Mouse (Mus musculus) MEL (cell line): ENCODE measurements around the gene Ly6g6c. TPM values are rescaled to one million over a fixed set of nuclear protein-coding genes. Genes with fewer than 3 reads are reported as not detected.

Experiments
- DNase-seq: peaks from one replicate; pipeline ENCODE4 v3.0.0; 2011; ENCODE audit warnings: low read depth, low spot score
- H3K27ac ChIP-seq: 2 replicates; pipeline ENCODE4 v1.5.1; 2012; ENCODE audit warnings: low read depth, mild to moderate bottlenecking, control low read depth, low read length, moderate library complexity; ENCODE audit not compliant: control insufficient read depth
- H3K27me3 ChIP-seq, 2 experiments: fragments of 150-350 bp in 1 of 2; sonication (generic) in 1 of 2; 2 replicates each; pipeline ENCODE4 v1.6.1; 2012; ENCODE audit warnings: low read length in 2 of 2, mild to moderate bottlenecking in 2 of 2, improper control_type of control experiment in 1 of 2, moderate library complexity in 1 of 2; ENCODE audit not compliant: insufficient read depth in 2 of 2, control insufficient read depth in 1 of 2
- H3K36me3 ChIP-seq, 2 experiments: 2 replicates each; pipeline ENCODE4 v1.6.1; 2012 to 2014; ENCODE audit warnings: low read length in 2 of 2, improper control_type of control experiment in 1 of 2, inconsistent platforms in 1 of 2, mild to moderate bottlenecking in 1 of 2; ENCODE audit not compliant: insufficient read depth in 2 of 2, control insufficient read depth in 1 of 2
- H3K4me1 ChIP-seq, 2 experiments: fragments of 150-350 bp in 1 of 2; sonication (generic) in 1 of 2; 2 replicates each; pipeline ENCODE4 v1.6.1; 2012; ENCODE audit warnings: low read length in 2 of 2, improper control_type of control experiment in 1 of 2, mild to moderate bottlenecking in 1 of 2; ENCODE audit not compliant: insufficient read depth in 2 of 2, control insufficient read depth in 1 of 2
- H3K4me3 ChIP-seq, 2 experiments: fragments of 150-350 bp in 1 of 2; sonication (generic) in 1 of 2; 2 replicates each; pipeline ENCODE4 v1.5.1; 2012; ENCODE audit warnings: low read depth in 2 of 2, low read length in 2 of 2, mild to moderate bottlenecking in 2 of 2, moderate library complexity in 2 of 2, control low read depth in 1 of 2, improper control_type of control experiment in 1 of 2; ENCODE audit not compliant: control insufficient read depth in 1 of 2, insufficient read depth in 1 of 2
- H3K79me2 ChIP-seq: 2 replicates; pipeline ENCODE4 v1.6.1; 2012; ENCODE audit warnings: mild to moderate bottlenecking, low read length, moderate library complexity; ENCODE audit not compliant: control insufficient read depth, poor library complexity, insufficient read depth
- H3K9ac ChIP-seq: 2 replicates; pipeline ENCODE4 v1.6.1; 2012; ENCODE audit warnings: low read depth, mild to moderate bottlenecking, control low read depth, low read length, moderate library complexity; ENCODE audit not compliant: control insufficient read depth, poor library complexity, severe bottlenecking
- H3K9me3 ChIP-seq: fragments of 150-350 bp; sonication (generic); replicated peaks from 2 replicates; pipeline ENCODE4 v1.6.1; 2012; ENCODE audit warnings: mild to moderate bottlenecking, low read length, improper control_type of control experiment, moderate library complexity; ENCODE audit not compliant: insufficient read depth
- BHLHE40 ChIP-seq: IDR thresholded peaks from 2 replicates; pipeline ENCODE4 v1.6.1; 2012; ENCODE audit warnings: low read depth, mild to moderate bottlenecking, inconsistent platforms, low read length, improper control_type of control experiment, borderline replicate concordance
- CHD1 ChIP-seq: IDR thresholded peaks from 2 replicates; pipeline ENCODE4 v1.6.1; 2012; ENCODE audit warnings: low read depth, mild to moderate bottlenecking, inconsistent platforms, low read length, improper control_type of control experiment
- CHD2 ChIP-seq: IDR thresholded peaks from 2 replicates; pipeline ENCODE4 v1.6.1; 2011; ENCODE audit warnings: low read length, improper control_type of control experiment
- CTCF ChIP-seq, 3 experiments: IDR thresholded peaks in 2 of 3; conservative IDR thresholded peaks in 1 of 3; 2 replicates each; pipeline ENCODE4 v1.5.1; 2011 to 2012; ENCODE audit warnings: low read length in 3 of 3, low read depth in 2 of 3, mild to moderate bottlenecking in 2 of 3, improper control_type of control experiment in 1 of 3, inconsistent platforms in 1 of 3, mixed read lengths in 1 of 3, moderate library complexity in 1 of 3; ENCODE audit not compliant: control insufficient read depth in 1 of 3, insufficient read depth in 1 of 3, poor library complexity in 1 of 3, severe bottlenecking in 1 of 3
- E2F4 ChIP-seq: IDR thresholded peaks from 2 replicates; pipeline ENCODE4 v1.6.1; 2011; ENCODE audit warnings: low read depth, low read length, improper control_type of control experiment, borderline replicate concordance
- ELF1 ChIP-seq: IDR thresholded peaks from 2 replicates; pipeline ENCODE4 v1.6.1; 2014; ENCODE audit warnings: low read depth, mild to moderate bottlenecking, inconsistent platforms, low read length, improper control_type of control experiment, moderate library complexity
- EP300 ChIP-seq, 2 experiments: IDR thresholded peaks; 2 replicates each; pipeline ENCODE4 v1.6.1; 2011; ENCODE audit warnings: improper control_type of control experiment in 2 of 2, low read length in 2 of 2, low read depth in 1 of 2, mild to moderate bottlenecking in 1 of 2
- GABPA ChIP-seq: IDR thresholded peaks from 2 replicates; pipeline ENCODE4 v1.6.1; 2012; ENCODE audit warnings: low read depth, mild to moderate bottlenecking, inconsistent platforms, low read length, improper control_type of control experiment, moderate library complexity
- GATA1 ChIP-seq: IDR thresholded peaks from 2 replicates; pipeline ENCODE4 v1.6.1; 2011; ENCODE audit warnings: low read depth, low read length, improper control_type of control experiment
- HCFC1 ChIP-seq: IDR thresholded peaks from 2 replicates; pipeline ENCODE4 v1.6.1; 2012; ENCODE audit warnings: low read depth, mild to moderate bottlenecking, inconsistent platforms, low read length, improper control_type of control experiment, moderate library complexity
- JUND ChIP-seq: IDR thresholded peaks from 2 replicates; pipeline ENCODE4 v1.6.1; 2011; ENCODE audit warnings: low read depth, mild to moderate bottlenecking, improper control_type of control experiment, low read length
- KAT2A ChIP-seq: conservative IDR thresholded peaks from 2 replicates; pipeline ENCODE4 v1.6.1; 2012; ENCODE audit warnings: low read depth, low read length, improper control_type of control experiment, inconsistent platforms
- MAFK ChIP-seq: IDR thresholded peaks from 2 replicates; pipeline ENCODE4 v1.6.1; 2011; ENCODE audit warnings: low read depth, mild to moderate bottlenecking, low read length, improper control_type of control experiment, borderline replicate concordance
- MAZ ChIP-seq: IDR thresholded peaks from 2 replicates; pipeline ENCODE4 v1.6.1; 2012; ENCODE audit warnings: low read depth, mild to moderate bottlenecking, inconsistent platforms, low read length, improper control_type of control experiment
- MEF2A ChIP-seq: IDR thresholded peaks from 2 replicates; pipeline ENCODE4 v1.6.1; 2014; ENCODE audit warnings: low read depth, mild to moderate bottlenecking, inconsistent platforms, low read length, improper control_type of control experiment; ENCODE audit not compliant: poor library complexity, insufficient replicate concordance, severe bottlenecking; ENCODE audit errors: extremely low read depth
- MXI1 ChIP-seq: IDR thresholded peaks from 2 replicates; pipeline ENCODE4 v1.6.1; 2011; ENCODE audit warnings: mild to moderate bottlenecking, low read depth, low read length, improper control_type of control experiment
- MYB ChIP-seq: IDR thresholded peaks from 2 replicates; pipeline ENCODE4 v1.6.1; 2011; ENCODE audit warnings: mild to moderate bottlenecking, low read depth, low read length, improper control_type of control experiment
- MYC ChIP-seq: IDR thresholded peaks from 2 replicates; pipeline ENCODE4 v1.6.1; 2011; ENCODE audit warnings: low read depth, mild to moderate bottlenecking, low read length, improper control_type of control experiment, moderate library complexity
- NRF1 ChIP-seq: IDR thresholded peaks from 2 replicates; pipeline ENCODE4 v1.6.1; 2014; ENCODE audit warnings: low read depth, mild to moderate bottlenecking, inconsistent platforms, low read length, improper control_type of control experiment, moderate library complexity; ENCODE audit not compliant: poor library complexity, insufficient read depth, severe bottlenecking
- POLR2A ChIP-seq, 2 experiments: IDR thresholded peaks; 2 replicates each; pipeline ENCODE4 v1.6.1; 2011 to 2012; ENCODE audit warnings: low read length in 2 of 2, mild to moderate bottlenecking in 2 of 2, control low read depth in 1 of 2, improper control_type of control experiment in 1 of 2, low read depth in 1 of 2, moderate library complexity in 1 of 2; ENCODE audit not compliant: control insufficient read depth in 1 of 2, insufficient read depth in 1 of 2, poor library complexity in 1 of 2
- POLR2AphosphoS2 ChIP-seq: IDR thresholded peaks from 2 replicates; pipeline ENCODE4 v1.6.1; 2011; ENCODE audit warnings: low read length, improper control_type of control experiment
- POLR2AphosphoS5 ChIP-seq: IDR thresholded peaks from 2 replicates; pipeline ENCODE4 v1.6.1; 2012; ENCODE audit warnings: low read depth, borderline replicate concordance, mild to moderate bottlenecking, inconsistent platforms, low read length, moderate library complexity, mixed read lengths
- RAD21 ChIP-seq: IDR thresholded peaks from 2 replicates; pipeline ENCODE4 v1.6.1; 2011; ENCODE audit warnings: mild to moderate bottlenecking, low read depth, low read length, improper control_type of control experiment
- SIN3A ChIP-seq: IDR thresholded peaks from 2 replicates; pipeline ENCODE4 v1.6.1; 2012; ENCODE audit warnings: low read length, improper control_type of control experiment, inconsistent platforms
- SMC3 ChIP-seq: IDR thresholded peaks from 2 replicates; pipeline ENCODE4 v1.6.1; 2011; ENCODE audit warnings: low read depth, low read length, improper control_type of control experiment
- TAL1 ChIP-seq: IDR thresholded peaks from 2 replicates; pipeline ENCODE4 v1.6.1; 2012; ENCODE audit warnings: mild to moderate bottlenecking, inconsistent platforms, low read length, moderate library complexity, mixed read lengths
- TBP ChIP-seq: IDR thresholded peaks from 2 replicates; pipeline ENCODE4 v1.8.0; 2011; ENCODE audit warnings: low read depth, low read length, improper control_type of control experiment
- TCF12 ChIP-seq: IDR thresholded peaks from 2 replicates; pipeline ENCODE4 v1.6.1; 2014; ENCODE audit warnings: low read depth, mild to moderate bottlenecking, inconsistent platforms, low read length, improper control_type of control experiment, moderate library complexity
- UBTF ChIP-seq: IDR thresholded peaks from 2 replicates; pipeline ENCODE4 v1.6.1; 2012; ENCODE audit warnings: low read depth, mild to moderate bottlenecking, inconsistent platforms, low read length, improper control_type of control experiment, moderate library complexity, borderline replicate concordance; ENCODE audit not compliant: insufficient read depth
- USF1 ChIP-seq: IDR thresholded peaks from 2 replicates; pipeline ENCODE4 v1.6.1; 2014; ENCODE audit warnings: low read depth, mild to moderate bottlenecking, inconsistent platforms, low read length, improper control_type of control experiment, moderate library complexity
- USF2 ChIP-seq, 2 experiments: IDR thresholded peaks; 2 replicates each; pipeline ENCODE4 v1.6.1; 2011 to 2012; ENCODE audit warnings: improper control_type of control experiment in 2 of 2, low read length in 2 of 2, borderline replicate concordance in 1 of 2, inconsistent platforms in 1 of 2, low read depth in 1 of 2, mild to moderate bottlenecking in 1 of 2; ENCODE audit not compliant: insufficient read depth in 1 of 2
- ZKSCAN1 ChIP-seq: IDR thresholded peaks from 2 replicates; pipeline ENCODE4 v1.6.1; 2012; ENCODE audit warnings: low read depth, mild to moderate bottlenecking, inconsistent platforms, low read length, improper control_type of control experiment, moderate library complexity
- ZMIZ1 ChIP-seq: IDR thresholded peaks from 2 replicates; pipeline ENCODE4 v1.6.1; 2012; ENCODE audit warnings: low read depth, mild to moderate bottlenecking, inconsistent platforms, low read length, improper control_type of control experiment, moderate library complexity
- ZNF384 ChIP-seq: IDR thresholded peaks from 2 replicates; pipeline ENCODE4 v1.6.1; 2012; ENCODE audit warnings: low read depth, mild to moderate bottlenecking, inconsistent platforms, low read length, improper control_type of control experiment
- polyA plus RNA-seq, 2 experiments: library from polyadenylated mRNA; stranded (reverse) in 1 of 2; unstranded in 1 of 2; fragments of >175 nt in 1 of 2; fragments of >200 nt in 1 of 2; gene quantifications; 2 replicates each; pipeline versions ENCODE4 v1.2.1 to v1.2.4; 2012; ENCODE audit warnings: low replicate concordance in 2 of 2, low read depth in 1 of 2; ENCODE audit not compliant: insufficient read length in 2 of 2, insufficient read depth in 1 of 2, missing spikeins in 1 of 2
- total RNA-seq: library from RNA; depleted of rRNA; stranded (reverse); fragments of 300-350 nt; gene quantifications from 2 replicates; pipeline ENCODE4 v1.2.3, GENCODE M21; 2012

The Ly6g6c gene
- total and polyA plus RNA-seq, 3 experiments, result 0.24 TPM; not detected in 2

DNA sequence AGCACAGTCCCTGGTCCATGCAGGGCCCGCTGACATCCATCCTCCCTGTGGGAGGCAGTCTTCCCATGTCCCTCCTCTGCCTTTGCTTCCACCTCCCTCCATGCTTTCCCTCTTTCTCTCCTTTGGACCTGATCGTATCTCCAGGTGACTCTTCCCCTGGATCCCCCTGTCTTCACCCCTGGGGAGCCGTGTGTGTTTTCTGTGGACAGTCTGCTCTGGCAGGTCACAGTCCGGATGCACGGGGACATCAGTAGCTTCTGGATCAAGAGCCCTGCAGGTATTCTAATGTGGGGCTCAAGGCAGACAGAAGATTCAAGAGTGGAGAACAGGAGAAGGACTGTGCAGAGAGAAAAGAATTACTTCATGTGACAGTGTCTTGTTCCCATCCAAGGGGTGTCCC lies 42.0 kb upstream of the Ly6g6c start (continued):
- TF ChIP-seq POLR2AphosphoS5 (no peak), TBP (no peak), POLR2AphosphoS2 (0 out of 2 replicates have a peak, but pooled peaks have one; percentile 13), KAT2A (no peak), MYC (no peak), MAZ (no peak), BHLHE40 (no peak), TCF12 (no peak), EP300 (IDR thresholded peaks at IDR 0.05; ENCODE audit: low read depth in 1 of 2, low read length in 2 of 2) (peak in 1 of 2 experiments; percentile 36; a peak in 3 of 4 replicates), TAL1 (no peak), MYB (no peak), NRF1 (no peak), RAD21 (no peak), POLR2A (IDR thresholded peaks at IDR 0.05; ENCODE audit: control insufficient read depth in 1 of 2, insufficient read depth in 1 of 2, low read depth in 1 of 2, low read length in 2 of 2, poor library complexity in 1 of 2) (peak in 1 of 2 experiments; percentile 27; a peak in 1 of 4 replicates), GABPA (no peak), ELF1 (no peak), CHD1 (no peak), SIN3A (no peak), SMC3 (no peak), MEF2A (no peak), UBTF (no peak), ZMIZ1 (no peak)

- H3K36me3 ChIP-seq, result peaks cover 0 to 50% of the 10 kb centered on the region in 2 experiments; a peak in 2 of 4 replicates
- H3K27ac ChIP-seq, result peak overlapping the region; percentile 96
- peak; percentile 75 for DNase-seq
- H3K79me2 ChIP-seq, result peaks cover 39% of the 10 kb centered on the region
- peak overlapping the region; percentile 77 for H3K9ac ChIP-seq
- peaks cover 17 to 63% of the 10 kb centered on the region in 2 experiments; a peak in 3 of 4 replicates for H3K4me1 ChIP-seq
- no peaks in the 10 kb centered on the region for H3K9me3 ChIP-seq
- H3K4me3 ChIP-seq, result peak overlapping the region; percentile 54 to 66
- H3K27me3 ChIP-seq, result no peaks in the 10 kb centered on the region
- TF ChIP-seq POLR2AphosphoS5 (no peak), CHD2 (no peak), EP300 (IDR thresholded peaks at IDR 0.05; ENCODE audit: low read depth in 1 of 2, low read length in 2 of 2) (peak in 1 of 2 experiments; percentile 50; a peak in 2 of 4 replicates), SMC3 (peak; percentile 4; the same call in 1 of the 2 replicates), ZKSCAN1 (no peak), MYC (peak; percentile 33; the same call in 1 of the 2 replicates), SIN3A (peak; percentile 15; the same call in 1 of the 2 replicates), CHD1 (no peak), HCFC1 (no peak), UBTF (no peak), GATA1 (no peak), USF1 (peak; percentile 66), GABPA (no peak), USF2 (IDR thresholded peaks at IDR 0.05; ENCODE audit: borderline replicate concordance in 1 of 2, insufficient read depth in 1 of 2, low read depth in 1 of 2, low read length in 2 of 2) (no peak), JUND (no peak; the same call in 1 of the 2 replicates), MAFK (no peak), NRF1 (no peak), E2F4 (no peak), MXI1 (no peak; the same call in 1 of the 2 replicates), CTCF (IDR thresholded peaks at IDR 0.05 in 2 of 3, conservative IDR thresholded peaks at IDR 0.05 in 1 of 3; ENCODE audit: control insufficient read depth in 1 of 3, insufficient read depth in 1 of 3, low read depth in 2 of 3, low read length in 3 of 3, poor library complexity in 1 of 3, severe bottlenecking in 1 of 3) (no peak), ZNF384 (no peak), KAT2A (no peak)
These were observed 41.4 kb upstream of the Ly6g6c start for GRCm38 (mm10) chr17:35023756-35024155.
